Mouse (Mus musculus) NIH3T3 (cell line): ENCODE data around the gene Nupr1.
A peak's percentile ranks its signal among the peaks of the same experiment; 100 is the strongest.

Experiments used
- DNase-seq: peaks from one replicate; pipeline ENCODE4 v3.0.0-alpha.2; 2012; ENCODE audit warnings: low read depth

Nupr1 gene

GRCm38 (mm10) chr7:126596414-126596813 is 34.2 kb downstream of the Nupr1 start:
- no peak for DNase-seq

- DNase-seq = no peak
Measured at GRCm38 (mm10) chr7:126595890-126596289, 34.8 kb downstream of the Nupr1 start.

GRCm38 (mm10) chr7:126594862-126595561 is 35.6 kb downstream of the Nupr1 start, which contains the start of gene Il27:
Gene Il27 (minus strand): TSS chr7:126594941.
- DNase-seq = no peak

GRCm38 (mm10) chr7:126587779-126588178 is 42.9 kb downstream of the Nupr1 start:
- DNase-seq = peak; percentile 28

- DNase-seq = peak; percentile 22
Measured at GRCm38 (mm10) chr7:126586839-126587238, 43.8 kb downstream of the Nupr1 start.

GRCm38 (mm10) chr7:126585717-126586116 is 44.9 kb downstream of the Nupr1 start, which contains the start of gene Cln3:
Gene Cln3 (minus strand): TSS chr7:126585817.
- no peak for DNase-seq

- peak; percentile 57 for DNase-seq
Measured at GRCm38 (mm10) chr7:126584506-126584977, 46.1 kb downstream of the Nupr1 start, which contains the start of gene Apobr. Gene Apobr (plus strand): TSS chr7:126584942.

- no peak for DNase-seq
Measured at GRCm38 (mm10) chr7:126583761-126584160, 46.9 kb downstream of the Nupr1 start.

GRCm38 (mm10) chr7:126583251-126583709 is 47.4 kb downstream of the Nupr1 start:
- DNase-seq = peak; percentile 76

GRCm38 (mm10) chr7:126582759-126583158 is 47.9 kb downstream of the Nupr1 start:
- no peak for DNase-seq

GRCm38 (mm10) chr7:126581661-126582060 is 49.0 kb downstream of the Nupr1 start:
- DNase-seq = no peak

GRCm38 (mm10) chr7:126579172-126579571 is 51.5 kb downstream of the Nupr1 start:
- peak; percentile 72 for DNase-seq

GRCm38 (mm10) chr7:126576946-126577345 is 53.7 kb downstream of the Nupr1 start:
- DNase-seq = peak; percentile 78
